Mouse (Mus musculus): ENCODE results near the gene H2-T23.
"Not testable (repeated sequence)": the region's sequence is repeated elsewhere in the genome, so short reads cannot be mapped to it uniquely, and the experiment has no call there.

H2-T23 gene

GRCm38 (mm10) chr17:36032351-36032875, at the start of gene H2-T23:
Gene H2-T23 (minus strand): TSS chr17:36032855.
- peak; percentile 41 for DNase-seq (ENCODE audit: low spot score)

GRCm38 (mm10) chr17:36081901-36082300, 49.2 kb upstream of the H2-T23 start:
- DNase-seq (ENCODE audit: low spot score), result not testable (repeated sequence)

- DNase-seq (ENCODE audit: low spot score), result peak; percentile 92
Measured at GRCm38 (mm10) chr17:36060829-36061228, 28.2 kb upstream of the H2-T23 start.

DNA sequence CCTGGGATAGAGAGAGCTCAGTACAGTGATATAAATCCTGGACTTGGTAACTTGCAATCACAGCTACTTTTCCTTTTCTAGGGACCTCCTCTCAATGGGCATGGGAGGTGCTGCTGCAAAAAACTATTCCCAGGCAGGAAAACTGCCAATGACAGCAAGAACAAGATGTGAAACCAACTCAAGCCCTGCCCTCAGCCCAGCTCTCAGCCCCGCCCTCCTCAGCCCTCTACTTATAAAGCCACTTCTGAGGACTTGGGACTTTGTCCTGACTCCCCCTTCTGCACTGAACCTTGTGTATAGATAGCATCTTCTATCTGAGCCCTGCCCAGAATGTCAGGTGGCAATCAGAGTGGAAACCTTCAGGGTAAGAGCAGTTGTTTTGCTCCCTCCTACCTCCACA, 25.7 kb upstream of the H2-T23 start, which contains the start of gene Gm11127:
Gm11127 (minus strand) TSS at position 10 of the 400 bp plus-strand sequence.
- DNase-seq (ENCODE audit: low spot score), result not testable (repeated sequence)

DNA sequence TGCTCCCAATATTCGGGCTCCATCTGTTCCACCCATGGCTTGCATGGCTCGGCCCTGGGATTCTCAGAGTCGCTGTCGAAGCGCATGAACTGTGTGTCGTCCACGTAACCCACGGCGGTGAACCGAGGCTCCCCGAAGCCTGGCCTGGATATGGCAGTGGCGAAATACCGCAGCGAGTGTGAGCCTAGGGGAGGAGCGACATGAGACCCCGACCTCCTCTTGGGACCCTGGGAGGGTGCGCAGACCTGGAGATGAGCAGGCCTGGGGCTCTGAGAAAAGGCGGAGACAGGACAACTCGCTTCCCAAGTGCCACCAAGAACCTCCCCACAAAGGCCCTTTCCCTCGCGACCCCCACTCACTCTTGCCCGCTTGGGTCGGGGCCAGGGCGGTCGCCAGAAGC, 25.3 kb upstream of the H2-T23 start:
- DNase-seq (ENCODE audit: low spot score), result not testable (repeated sequence)

- DNase-seq (ENCODE audit: low spot score), result no peak
Measured at GRCm38 (mm10) chr17:36043286-36043685, 10.6 kb upstream of the H2-T23 start.

DNA sequence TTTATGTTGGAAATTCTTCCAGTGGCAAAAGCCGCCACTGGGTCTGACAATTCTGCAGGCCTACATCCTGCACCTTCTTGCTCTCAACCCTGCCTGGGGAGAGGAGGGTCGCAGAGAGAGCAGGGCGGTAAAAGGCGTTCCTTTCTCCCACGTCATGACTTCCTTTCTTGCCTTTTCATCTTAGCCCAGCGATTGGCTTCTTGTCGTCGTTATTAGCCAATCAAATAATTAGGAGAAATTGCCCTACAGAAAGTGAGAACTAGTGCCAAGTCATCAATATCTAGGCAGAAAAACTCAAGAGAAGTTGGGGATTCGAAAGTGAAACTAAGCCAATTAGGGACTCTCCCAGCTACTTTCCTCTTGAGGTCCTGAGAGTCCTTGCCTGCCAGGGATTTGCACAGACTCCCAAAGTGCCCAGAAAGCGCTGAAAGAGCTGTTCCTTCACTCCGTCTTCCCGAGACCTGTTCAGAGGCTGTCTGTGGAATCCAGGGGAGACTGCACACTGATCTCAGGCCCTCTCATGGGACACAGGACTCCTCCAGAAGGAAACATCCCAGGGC, 10.0 kb upstream of the H2-T23 start, which contains the start of the genes H2-T22 and Gm6034:
H2-T22 (minus strand) TSS at position 138 of the 560 bp plus-strand sequence.
Gm6034 (plus strand) TSS at position 352 of the 560 bp plus-strand sequence.
- DNase-seq (ENCODE audit: low spot score), result peak; percentile 44

DNA sequence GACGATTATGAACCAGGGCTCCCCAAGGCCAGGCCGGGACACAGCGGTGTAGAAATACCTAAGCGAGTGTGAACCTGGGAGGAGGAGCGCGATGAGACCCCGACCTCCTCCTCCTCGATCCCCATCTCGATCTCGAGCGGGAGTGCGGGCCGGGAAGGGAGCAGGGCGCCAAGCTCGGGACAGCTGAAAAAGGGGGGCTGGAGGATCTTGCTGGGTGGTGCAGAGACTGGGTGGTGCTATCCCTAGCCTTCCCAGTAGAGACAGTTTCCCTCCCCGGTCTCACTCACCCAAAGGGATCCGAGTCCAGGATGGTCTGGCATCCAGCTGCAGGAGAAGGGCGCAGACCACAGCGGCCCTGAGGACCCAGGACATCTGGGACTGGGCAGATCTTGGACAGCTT, 9.4 kb upstream of the H2-T23 start:
- not testable (repeated sequence) for DNase-seq (ENCODE audit: low spot score)

GRCm38 (mm10) chr17:36040604-36041003, 7.9 kb upstream of the H2-T23 start:
- not testable (repeated sequence) for DNase-seq (ENCODE audit: low spot score)

DNA sequence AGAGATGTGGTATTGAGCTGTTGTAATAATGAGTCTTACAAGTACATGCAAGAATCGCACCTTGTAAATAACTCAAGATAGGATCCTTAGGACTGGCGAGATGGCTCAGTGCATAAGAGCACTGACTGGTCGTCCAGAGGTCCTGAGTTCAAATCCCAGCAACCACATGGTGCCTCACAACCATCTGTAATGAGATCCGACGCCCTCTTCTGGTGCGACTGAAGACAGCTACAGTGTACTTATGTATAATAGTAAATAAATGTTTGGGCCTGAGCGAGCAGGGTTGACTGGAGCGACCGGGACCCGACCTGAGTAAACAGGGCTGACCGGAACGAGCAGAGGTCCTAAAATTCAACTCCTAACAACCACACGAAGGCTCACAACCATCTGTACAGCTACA, 3.5 kb upstream of the H2-T23 start:
- DNase-seq (ENCODE audit: low spot score), result not testable (repeated sequence)

DNA sequence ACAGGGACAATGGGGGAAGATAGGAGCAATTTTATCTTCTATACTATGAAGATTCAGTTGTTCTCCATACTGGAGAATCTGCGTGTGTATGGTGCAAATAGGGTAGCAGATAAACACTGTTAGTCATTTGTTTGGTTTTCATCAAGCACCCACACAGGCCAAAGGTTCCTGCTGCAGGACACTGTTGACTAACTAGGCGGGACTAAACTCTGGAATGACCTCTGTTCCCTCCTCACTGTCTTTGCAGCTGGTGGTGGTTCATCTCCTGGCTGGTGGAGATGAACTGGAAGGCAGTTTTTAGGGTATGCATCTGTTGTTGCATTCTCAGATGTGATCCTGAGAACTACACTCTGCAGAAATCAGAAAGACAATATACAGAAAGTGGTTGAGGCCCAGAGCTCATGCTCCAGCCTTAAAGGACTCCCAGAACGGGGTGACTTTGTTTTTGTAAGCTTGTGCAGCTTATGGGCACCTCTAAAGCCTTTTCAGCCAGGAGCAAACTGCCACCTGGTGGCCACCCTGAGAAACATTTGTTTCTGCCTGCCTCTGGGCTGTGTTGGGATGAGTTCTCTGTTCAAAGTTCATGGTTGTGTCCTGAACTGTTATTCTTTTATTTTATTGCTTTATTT, 2.5 kb upstream of the H2-T23 start:
- peak; percentile 45 for DNase-seq (ENCODE audit: low spot score)

- not testable (repeated sequence) for DNase-seq (ENCODE audit: low spot score)
Measured at GRCm38 (mm10) chr17:36034524-36034923, 1.9 kb upstream of the H2-T23 start.

DNA sequence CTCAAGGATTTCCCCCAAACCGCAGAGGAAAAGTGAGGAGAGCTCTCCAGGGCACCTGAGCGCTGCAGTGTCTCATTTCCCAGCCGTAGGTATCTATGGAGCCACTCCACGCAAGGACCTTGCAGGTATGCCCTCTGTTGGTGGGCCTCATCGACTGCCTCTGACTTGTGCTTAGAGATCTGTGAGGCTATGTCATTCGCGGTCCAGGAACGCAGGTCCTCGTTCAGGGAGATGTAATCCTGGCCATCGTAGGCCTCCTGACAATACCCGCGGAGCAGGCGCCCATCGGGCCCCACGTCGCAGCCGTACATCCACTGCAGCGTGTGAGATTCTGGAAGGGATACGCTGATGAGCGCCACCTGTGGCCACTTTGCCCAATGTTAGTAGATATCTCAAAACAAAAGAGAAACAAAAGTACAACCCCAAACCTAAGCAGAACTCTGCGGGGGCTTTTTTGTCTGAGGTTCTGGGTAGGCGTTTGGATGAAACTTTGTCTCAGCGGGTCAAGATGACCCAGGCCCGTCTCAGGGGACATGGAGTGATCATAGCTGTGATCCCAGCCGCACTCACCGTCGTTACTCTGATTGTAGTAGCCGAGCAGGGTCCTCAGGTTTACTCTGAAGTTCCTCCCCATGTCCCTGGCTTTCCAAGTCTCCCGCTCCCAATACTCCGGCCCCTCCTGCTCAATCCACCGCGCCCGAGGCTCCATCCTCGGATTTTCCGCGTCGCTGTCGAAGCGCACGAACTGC, 898 bp downstream of the H2-T23 start:
- not testable (repeated sequence) for DNase-seq (ENCODE audit: low spot score)

DNA sequence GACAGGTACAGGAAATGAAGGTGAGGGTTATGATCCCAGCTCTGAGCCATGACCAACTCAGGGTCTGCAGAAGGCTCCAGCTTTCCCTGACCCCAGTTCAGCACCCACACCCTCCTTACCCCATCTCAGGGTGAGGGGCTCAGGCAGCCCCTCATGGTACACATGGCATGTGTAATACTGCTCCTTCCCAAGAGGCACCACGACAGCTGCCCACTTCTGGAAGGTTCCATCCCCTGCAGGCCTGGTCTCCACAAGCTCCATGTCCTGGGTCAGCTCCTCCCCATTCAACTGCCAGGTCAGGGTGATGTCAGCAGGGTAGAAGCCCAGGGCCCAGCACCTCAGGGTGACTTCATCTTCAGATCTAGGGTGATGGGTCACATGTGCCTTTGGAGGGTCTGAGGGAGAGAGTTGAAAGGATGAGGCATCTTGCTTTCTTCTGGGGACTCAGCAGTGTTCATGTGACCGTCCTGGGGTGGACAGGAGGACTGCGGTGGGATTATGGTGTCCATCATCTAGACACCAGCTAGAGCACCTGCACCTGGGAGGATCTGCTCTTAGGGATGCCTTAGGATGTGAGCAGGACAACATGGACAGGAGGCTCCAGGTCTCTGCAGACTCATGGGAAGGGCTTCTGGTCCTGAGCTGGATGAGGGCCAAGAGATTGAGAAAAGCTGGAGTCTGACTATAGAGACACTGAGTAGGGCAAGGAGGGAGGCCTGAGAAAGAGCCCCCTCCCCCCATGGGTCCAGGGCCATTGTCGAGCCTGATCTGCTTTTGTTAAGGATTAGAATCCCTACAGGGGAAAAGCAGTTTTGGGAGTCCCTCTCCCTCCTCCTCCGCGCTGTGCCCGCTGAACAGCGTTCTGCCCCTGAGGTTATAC, 1.7 kb downstream of the H2-T23 start:
- not testable (repeated sequence) for DNase-seq (ENCODE audit: low spot score)

- not testable (repeated sequence) for DNase-seq (ENCODE audit: low spot score)
Measured at GRCm38 (mm10) chr17:36030046-36030702, 2.5 kb downstream of the H2-T23 start.

DNA sequence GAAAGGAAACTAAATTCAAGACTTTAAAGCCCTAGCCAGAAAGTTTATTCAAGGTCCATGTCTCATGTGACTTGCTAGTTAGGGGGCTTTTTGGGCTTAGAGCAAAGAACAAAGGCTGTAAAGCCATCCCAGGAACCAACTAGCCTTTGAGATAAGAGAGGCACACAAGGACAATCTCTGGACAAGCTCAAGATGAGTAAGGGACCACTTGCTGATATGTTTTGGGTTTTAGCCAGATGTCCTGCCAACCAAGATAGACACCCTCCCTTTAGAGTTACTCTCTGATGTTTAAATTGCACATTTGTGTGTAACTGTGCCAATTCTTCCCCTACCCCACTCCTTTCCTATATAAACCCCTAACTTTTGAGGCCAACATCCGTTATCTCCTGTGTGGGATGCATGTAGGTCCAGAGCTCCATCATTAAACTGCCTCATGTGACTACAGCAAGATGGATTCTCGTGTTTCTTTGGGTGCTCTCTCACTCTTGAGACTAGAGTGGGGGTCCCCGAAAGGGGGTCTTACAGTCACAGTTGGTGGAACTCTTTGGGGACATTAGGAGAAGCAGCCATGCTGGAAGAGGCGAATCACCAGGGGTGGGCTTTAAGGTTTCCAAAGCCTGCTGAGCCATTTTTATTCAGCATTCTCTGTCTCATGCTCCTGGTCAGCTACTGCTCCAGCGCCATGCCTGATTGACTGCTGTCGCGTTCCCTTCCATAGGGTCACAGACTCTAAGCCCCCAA, 3.6 kb downstream of the H2-T23 start:
- no peak for DNase-seq (ENCODE audit: low spot score)

DNA sequence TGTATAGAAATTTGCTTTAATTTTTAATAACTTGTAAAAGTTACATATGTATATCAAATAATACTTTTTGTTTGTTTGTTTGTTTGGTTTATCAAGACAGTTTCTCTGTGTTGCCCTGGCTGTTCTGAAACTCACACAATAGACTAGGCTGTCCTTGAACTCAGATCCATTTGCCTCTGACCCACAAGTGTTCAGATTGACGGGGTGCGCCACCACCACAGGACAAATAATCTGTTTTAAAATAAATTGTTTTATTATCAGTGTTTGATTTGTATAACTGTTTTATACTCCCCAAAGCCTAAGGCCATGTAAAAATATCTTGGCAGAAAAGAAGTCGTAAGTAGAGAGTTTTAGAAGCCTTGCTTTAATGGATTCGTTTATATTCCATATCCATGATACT, 5.0 kb downstream of the H2-T23 start:
- DNase-seq (ENCODE audit: low spot score), result no peak

- DNase-seq (ENCODE audit: low spot score), result no peak
Measured at GRCm38 (mm10) chr17:36025901-36026300, 6.8 kb downstream of the H2-T23 start.

DNA sequence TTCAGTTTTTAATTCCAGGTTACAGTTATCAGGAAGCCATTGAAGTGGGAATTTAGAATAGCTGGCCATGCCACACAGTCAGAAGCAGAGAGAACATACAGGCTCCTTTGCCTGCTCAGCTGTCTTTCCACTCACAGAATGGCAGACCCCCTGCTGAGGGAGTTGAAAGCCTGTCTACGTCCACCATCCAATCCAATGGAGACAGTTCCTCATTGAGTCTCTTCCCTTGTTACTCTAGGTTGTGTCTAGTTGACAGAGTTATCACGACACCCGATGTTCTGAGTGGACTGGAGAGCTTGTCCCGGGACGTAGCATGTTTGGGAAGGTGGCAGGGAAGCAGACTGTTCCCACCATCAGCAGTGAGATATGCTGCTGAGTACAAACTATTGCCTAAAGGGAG, 7.5 kb downstream of the H2-T23 start:
- no peak for DNase-seq (ENCODE audit: low spot score)
